Mouse (Mus musculus): ENCODE data around the gene Patj. TPM values are rescaled to one million over a fixed set of nuclear protein-coding genes. Genes with fewer than 3 reads are reported as not detected.
"Not testable (repeated sequence)": the region's sequence is repeated elsewhere in the genome, so short reads cannot be mapped to it uniquely, and the experiment has no call there.

Gene Patj
- polyA plus RNA-seq (2012; rRNA removed) = 14.6 and 20.8 TPM in 2 replicates

DNA sequence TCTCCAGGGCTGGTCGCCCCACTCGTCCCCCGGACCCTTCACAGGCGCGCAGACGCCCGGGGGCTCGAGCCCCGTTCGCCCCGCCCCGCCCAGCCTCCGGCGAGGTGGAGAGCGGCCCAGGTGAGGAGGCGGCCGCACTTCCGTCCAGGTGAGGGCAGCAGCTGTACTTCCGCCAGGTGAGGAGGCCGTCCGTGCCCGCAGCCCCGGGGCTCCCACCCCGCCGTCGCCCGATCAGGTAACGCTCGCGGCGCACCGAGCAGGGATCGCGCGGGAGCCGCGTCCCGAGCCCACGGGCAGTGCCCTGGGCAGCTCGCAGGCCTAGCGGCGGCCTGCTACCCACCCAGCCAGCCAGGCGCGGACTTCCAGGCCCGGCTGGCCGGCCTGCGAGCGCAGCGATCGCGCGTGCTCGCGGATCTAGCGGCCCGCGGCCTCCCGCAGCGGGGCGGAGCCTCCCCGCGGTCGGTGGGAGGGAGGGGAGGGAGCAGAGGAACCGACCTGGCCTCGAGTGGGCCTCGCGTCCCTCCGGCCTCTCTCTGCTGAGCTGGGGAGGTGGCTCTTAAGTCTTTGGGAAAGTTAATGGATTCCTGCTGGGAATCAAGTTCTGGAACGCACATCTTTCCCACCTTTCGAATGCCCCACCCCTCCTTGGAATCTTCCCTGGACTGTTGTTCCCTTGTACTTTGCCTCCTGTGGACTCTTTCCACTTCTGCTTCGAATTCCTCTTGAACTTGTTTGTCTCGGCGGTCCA lies at the start of gene Patj:
Gene Patj, plus strand, starts transcription at position 96 of the 748 bp plus-strand sequence.
- DNase-seq (ENCODE audit: low read depth) = no peak

- DNase-seq (ENCODE audit: low read depth) = no peak
Observed at GRCm38 (mm10) chr4:98348580-98348979, 47.0 kb upstream of the Patj start.

DNA sequence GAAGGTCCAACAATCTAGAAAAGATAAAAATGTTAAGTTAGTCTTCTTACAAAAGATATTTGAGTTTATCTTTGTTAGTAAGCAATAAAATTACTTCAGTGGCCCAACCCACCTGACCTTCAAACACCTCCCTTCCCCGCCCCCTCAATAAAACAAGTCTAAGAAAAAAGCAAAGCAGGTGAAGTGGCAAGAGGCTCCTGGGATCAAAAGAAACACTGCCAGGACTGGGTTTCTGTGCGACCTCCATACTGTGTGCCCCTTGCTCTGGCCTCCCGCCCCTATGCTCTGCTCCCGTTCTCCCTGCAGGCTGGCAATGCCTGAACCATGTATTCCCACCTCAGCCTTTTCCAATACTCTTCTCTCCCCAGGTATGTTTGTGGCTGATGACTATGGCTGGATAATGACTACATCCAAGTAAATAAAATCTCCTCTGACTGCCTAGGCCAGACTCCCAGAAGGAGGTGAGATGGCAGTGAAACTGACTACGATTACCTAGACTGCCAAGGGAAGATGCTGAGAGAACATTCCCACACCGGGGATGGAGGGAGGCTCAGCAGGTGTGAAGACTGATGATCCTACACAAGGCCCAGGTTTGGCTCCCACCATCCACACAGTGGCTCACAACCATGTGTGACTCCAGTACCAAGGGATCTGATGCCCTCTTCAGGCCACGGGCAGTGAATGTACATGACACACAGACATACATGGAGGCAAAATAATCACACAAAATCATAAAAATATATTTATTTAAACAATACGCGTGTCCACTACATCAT lies 37.4 kb upstream of the Patj start:
- no peak for DNase-seq (ENCODE audit: low read depth)

GRCm38 (mm10) chr4:98375401-98375800 lies 20.2 kb upstream of the Patj start:
- no peak for DNase-seq (ENCODE audit: low read depth)

- DNase-seq (ENCODE audit: low read depth) = no peak
Observed at GRCm38 (mm10) chr4:98376943-98377342, 18.6 kb upstream of the Patj start.

DNA sequence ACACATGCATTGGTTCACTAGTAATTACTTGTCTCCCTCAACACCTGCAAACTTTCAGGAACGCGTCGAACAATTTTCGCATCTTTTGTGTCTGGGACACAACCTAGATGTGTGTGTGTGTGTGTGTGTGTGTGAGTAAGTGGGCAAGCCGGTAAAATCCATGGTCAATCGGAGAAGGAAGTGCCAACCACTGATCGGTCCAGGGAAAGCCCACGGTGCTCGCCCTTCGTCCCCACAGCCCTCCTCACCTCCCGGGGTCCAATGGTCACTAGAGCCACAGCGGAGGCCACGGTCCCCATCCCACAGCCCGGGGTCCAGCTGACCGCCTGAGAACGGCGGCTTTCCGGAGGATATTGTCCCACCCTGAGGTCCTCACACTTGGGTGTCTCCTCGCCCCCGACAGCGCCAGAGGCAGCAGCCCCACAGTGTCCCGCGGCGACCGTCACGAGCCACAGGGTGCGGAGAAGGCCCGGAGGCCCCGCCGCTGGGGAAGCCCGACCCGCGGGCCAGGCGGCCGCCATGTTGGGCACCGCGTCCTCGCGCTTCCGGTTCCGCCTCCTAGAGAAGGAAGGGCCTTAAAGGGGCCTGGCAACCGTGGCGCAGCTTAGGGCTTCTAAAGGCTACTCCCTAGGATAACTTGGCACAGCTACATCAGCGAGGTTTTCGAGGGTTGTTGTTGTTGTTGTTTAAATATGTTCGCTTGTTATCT lies 12.7 kb upstream of the Patj start, which contains the start of gene Tm2d1:
Gene Tm2d1, minus strand, starts transcription at position 591 of the 709 bp plus-strand sequence.
- DNase-seq (ENCODE audit: low read depth) = no peak

DNA sequence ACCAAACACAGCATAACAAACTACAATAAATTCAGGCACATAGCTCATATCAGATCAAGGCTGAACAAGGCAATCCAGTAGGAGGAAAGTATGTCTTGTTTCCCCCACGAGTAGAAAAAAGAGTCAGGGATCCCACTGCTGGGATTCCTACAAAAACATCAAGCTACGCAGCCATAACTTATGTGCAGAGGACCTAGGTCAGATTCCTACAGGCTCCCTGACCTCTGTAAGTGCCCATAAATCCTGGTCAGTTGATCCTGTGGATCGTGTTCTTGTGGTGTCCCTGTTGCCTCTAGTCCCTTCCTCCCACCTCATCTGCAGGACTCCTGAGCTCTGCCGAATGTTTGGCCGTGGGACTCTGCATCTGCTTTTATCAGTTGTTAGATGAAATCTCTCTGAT lies 10.5 kb upstream of the Patj start:
- no peak for DNase-seq (ENCODE audit: low read depth)

- DNase-seq (ENCODE audit: low read depth) = no peak
Observed at GRCm38 (mm10) chr4:98395346-98395689, 267 bp upstream of the Patj start.

GRCm38 (mm10) chr4:98400926-98401583 lies 5.5 kb downstream of the Patj start:
- no peak for DNase-seq (ENCODE audit: low read depth)

- DNase-seq (ENCODE audit: low read depth) = no peak
Observed at GRCm38 (mm10) chr4:98401584-98401962, 6.0 kb downstream of the Patj start.

DNA sequence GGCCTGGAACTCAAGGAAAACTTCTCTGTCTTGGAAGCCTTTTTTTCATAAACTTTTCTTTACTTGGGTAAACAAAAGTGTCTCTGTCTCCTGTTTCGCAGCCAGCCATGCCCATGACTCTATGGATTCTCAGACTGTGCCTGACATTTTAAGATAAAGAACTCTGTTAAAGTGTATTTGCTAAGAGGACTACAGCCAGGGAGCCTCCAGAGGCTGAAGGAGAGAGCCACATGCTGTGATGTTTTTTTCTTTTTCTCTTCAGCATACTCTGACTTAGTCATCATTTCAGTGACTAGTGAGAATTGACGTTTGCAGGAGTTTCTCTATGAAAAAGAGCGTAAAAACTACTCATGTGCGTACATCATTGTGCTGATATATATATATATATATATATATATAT lies 7.9 kb downstream of the Patj start:
- no peak for DNase-seq (ENCODE audit: low read depth)

- DNase-seq (ENCODE audit: low read depth) = no peak
Observed at GRCm38 (mm10) chr4:98404412-98404811, 8.8 kb downstream of the Patj start.

DNA sequence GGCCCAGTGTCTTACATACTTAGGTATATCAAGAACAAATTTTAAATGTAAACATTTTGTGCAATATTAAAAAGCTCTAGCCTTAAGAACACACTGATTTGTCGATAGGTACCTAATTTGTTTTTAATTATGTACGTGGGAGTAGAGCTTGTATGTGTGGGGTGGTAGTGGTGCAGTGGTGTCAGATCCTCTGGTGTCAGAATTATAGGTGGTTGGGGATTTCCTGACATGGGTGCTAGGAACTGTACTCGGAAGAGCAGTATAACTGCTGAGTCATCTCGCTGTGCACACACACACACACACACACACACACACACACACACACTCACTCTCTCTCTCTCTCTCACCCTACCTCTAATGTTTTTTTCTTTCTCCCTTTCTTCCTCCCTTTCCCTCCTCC lies 12.9 kb downstream of the Patj start:
- no peak for DNase-seq (ENCODE audit: low read depth)

DNA sequence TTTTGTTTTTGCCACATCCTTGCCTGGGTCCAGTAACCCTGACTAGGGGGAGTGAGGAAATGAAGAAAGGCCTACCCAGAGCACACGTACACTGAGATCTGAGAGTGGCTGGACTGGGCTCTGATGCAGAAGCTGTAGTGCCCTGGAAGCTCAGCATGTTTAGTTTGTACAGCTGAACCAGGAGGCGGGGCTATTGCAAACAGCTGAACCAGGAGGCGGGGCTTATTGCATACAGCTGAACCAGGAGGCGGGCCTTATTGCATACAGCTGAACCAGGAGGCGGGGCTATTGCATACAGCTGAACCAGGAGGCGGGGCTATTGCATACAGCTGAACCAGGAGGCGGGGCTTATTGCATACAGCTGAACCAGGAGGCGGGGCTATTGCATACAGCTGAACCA lies 19.6 kb downstream of the Patj start:
- not testable (repeated sequence) for DNase-seq (ENCODE audit: low read depth)

DNA sequence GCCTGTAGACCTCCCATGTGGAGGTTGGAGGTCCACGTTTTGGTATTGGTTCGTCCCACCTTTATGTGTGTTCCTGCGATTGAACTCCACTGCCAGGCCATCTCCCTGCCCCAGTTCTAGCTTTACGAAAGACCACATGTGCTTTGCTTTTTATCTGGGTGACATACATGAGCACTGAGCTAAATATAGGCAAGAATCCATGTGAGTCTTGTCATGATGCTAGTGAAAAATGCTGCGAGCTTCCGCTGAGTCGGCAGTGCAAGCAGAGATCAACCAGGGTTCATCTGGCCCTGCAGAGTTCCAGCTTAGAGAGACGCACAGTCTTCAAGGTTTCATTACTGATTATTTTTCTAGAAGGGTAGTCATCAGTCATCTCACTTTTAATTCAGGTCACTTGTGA lies 32.8 kb downstream of the Patj start:
- no peak for DNase-seq (ENCODE audit: low read depth)

GRCm38 (mm10) chr4:98435641-98436457 lies 40.3 kb downstream of the Patj start:
- DNase-seq (ENCODE audit: low read depth) = no peak

- no peak for DNase-seq (ENCODE audit: low read depth)
Observed at GRCm38 (mm10) chr4:98436664-98437363, 41.2 kb downstream of the Patj start.

- no peak for DNase-seq (ENCODE audit: low read depth)
Observed at GRCm38 (mm10) chr4:98439261-98440005, 43.8 kb downstream of the Patj start.

DNA sequence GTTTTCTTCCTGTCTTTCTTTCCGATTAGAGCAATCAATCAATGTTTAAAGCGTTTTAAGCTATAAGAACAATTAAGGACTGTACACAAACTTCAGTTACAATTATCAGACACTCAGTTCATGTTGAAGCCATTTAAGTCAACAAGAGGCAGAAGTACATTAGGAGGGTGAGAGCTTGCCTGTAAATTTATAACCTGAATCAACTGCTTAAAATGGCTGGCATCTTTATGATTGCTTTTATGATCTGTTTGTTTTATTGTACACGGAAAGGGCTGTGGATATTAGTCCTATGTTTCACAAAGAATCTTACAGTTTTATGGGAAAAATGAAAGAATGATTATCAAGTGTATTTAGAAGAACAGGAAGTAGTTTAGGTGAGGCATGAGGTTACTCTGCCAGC lies 45.7 kb downstream of the Patj start:
- no peak for DNase-seq (ENCODE audit: low read depth)

Data from gonadal fat pad, adult 2 months (tissue).